Mouse (Mus musculus): ENCODE results near the gene Ipo8.
A peak's percentile ranks its signal among the peaks of the same experiment; 100 is the strongest.

The Ipo8 gene

DNA sequence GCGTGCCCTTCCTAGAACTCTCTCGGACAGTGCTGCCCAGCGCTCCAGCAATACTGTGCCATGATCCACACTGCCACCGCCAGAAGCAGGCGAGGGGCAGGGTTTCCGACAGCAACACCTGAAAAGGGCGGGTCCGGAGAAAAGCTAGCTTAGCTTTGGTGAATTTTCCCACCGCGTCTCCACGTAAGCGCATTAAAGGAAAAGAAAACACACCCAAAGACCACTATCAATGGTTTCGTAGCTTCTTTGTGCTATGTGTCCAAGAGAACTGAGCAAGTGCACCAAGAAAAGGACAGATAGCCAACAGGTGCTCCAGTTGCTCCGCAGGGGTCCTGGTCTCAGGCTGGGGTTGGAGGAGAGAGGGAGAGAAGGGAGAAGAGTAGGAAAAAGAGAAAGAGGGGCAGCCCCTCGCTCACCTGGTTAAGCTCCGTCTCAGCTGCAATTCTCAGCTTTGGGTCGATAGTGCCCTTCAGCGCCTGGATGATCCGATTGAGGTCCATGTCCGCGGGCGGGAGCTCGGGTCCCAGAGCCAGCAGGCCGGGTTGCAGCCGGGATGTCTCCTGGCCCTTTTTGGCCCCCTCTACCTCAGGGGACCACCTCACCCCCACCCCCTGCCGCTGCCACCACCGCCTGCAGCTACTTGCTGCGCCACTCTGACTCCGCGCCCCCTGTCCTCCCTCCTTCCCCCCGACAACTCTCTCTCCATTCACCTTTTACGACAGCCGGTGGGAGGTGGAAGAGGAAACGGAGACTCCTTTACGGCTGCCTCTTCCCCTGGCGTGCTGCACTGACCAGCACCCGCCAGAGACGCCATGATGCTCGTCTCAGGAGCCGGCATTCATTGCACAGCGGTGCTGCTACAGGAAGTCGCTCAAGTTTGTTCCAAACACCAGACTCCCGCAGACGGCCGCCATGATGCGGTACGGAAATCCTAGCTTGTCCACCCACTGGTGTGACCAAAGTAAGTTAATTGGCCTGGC is at the start of gene Ipo8:
Ipo8 (minus strand) TSS at position 720 of the 980 bp plus-strand sequence.
- peak; percentile 71 for DNase-seq (ENCODE audit: low spot score)

DNA sequence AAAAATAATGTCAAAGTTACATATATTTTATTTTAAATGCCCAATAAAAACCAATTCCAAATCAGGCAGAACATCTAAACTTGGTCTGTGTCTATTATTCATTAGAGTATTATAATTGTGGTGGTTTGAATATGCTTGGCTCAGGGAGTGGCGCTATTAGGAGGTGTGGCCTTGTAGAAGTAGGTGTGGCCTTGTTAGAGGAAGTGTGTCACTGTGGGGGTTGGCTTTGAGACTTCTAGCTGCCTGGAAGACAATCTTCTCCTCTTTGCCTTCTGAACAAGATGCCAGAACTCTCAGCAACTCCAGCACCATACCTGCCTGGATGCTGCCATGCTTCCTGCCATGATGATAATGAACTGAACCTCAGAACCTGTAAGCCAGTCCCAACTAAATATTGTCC is 42.6 kb upstream of the Ipo8 start:
- no peak for DNase-seq (ENCODE audit: low spot score)

DNA sequence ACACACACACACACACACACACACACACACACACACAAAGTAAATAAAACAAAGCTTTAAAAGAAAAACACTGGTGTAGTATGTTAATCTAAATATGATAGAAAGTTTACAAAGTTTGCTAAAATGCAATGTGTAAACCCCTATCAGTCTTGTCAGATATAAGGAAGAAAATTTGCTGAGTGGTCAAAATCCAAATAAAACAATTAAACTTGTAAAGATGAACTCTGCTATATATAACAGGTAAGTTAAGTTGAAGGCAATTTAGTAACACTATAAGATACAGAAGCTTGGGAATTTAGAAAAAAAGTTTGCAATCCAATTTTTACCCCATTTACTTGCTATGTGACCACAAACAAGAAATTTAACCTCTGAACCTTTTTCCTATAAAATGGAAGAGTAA is 14.4 kb upstream of the Ipo8 start:
- no peak for DNase-seq (ENCODE audit: low spot score)

DNA sequence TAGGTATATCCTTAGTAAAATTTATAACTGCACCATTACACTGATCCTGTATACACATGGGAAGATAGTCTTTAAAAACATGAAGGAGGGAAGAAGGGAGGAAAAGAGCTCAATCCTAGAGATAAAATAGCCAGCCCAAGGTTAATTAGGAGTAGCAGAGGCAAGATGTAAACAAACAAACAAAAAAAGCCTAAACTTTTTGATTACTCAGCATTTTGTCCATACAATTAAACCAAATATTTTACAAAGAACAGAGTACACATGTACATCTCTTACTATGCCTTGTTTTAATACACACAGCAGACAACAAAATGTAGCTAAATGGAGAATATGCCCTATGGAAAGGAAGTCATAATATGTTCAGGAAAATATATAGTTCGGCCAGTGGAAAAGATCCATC is 10.5 kb upstream of the Ipo8 start:
- DNase-seq (ENCODE audit: low spot score), result no peak

DNA sequence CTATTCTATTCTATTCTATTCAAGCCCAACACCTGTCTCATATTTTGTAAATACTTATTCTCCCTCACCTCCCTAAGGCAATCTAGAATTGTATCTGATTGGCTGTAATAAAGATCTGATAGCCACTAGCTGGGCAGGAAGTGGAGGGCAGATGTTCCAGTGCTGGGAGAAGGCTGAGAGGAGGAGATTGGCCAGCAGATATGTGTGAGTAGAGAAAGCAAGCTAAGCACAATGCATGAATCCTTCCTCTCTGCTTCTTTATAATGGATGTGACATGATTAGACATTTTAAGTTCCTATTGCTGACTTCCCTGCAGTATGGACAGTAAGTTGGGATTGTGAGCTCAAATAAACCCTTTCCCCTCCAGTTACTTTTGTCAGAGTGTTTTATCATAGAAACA is 7.2 kb upstream of the Ipo8 start:
- no peak for DNase-seq (ENCODE audit: low spot score)

DNA sequence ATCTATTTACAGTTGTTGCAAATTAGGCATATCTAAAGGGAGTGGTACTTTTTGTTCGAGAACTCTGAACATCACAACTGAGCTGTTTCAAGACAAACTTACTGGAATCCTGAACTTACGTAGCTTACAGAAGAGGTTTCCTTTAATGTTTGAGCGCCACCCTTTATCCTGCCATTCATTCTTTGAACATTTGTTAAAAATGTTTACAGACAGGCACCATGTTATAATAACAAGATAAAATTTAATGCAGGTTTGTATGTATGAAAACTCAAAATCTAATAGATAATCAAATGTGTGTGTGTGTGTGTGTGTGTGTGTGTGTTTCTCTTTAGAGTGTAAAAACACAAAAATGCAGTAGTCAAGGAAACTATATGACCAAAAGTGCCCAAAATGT is 458 bp upstream of the Ipo8 start:
- no peak for DNase-seq (ENCODE audit: low spot score)

DNA sequence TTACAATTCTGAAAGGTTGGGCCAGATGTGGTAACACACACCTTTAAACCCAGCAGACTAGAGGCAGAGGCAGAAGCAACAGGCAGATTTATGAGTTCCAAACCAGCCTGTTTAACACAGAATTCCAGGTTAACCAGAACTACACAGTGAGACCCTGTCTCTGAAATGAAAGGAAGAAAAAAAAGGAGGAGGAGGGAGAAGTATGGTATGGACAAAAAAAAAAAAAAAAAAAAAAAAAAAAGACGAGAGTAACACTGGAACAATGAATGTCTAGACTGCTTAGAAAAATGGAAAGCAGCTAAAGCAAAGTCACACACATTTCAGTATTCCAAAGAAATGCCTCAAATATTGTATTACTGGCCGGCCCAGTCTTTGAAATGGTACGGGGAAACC is 916 bp downstream of the Ipo8 start:
- DNase-seq (ENCODE audit: low spot score), result no peak

DNA sequence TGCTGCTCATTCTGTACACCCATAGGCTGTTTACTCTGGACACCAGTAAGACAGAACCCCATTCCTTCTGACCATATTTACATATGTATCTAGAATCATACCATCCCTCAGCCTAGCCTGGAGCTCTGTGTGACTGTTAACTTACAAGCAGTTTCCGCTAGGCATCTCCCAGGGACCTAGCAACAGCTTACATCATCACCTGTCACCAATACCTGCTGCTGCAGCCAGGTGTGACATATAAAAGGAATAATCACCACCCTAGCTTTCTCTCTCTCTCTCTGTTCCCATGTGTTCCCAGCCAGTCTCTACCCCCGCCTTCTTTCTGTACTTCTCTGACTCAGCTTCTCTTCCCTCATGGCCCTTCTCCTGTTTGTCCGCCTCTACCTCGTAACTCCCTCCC is 5.1 kb downstream of the Ipo8 start:
- no peak for DNase-seq (ENCODE audit: low spot score)

DNA sequence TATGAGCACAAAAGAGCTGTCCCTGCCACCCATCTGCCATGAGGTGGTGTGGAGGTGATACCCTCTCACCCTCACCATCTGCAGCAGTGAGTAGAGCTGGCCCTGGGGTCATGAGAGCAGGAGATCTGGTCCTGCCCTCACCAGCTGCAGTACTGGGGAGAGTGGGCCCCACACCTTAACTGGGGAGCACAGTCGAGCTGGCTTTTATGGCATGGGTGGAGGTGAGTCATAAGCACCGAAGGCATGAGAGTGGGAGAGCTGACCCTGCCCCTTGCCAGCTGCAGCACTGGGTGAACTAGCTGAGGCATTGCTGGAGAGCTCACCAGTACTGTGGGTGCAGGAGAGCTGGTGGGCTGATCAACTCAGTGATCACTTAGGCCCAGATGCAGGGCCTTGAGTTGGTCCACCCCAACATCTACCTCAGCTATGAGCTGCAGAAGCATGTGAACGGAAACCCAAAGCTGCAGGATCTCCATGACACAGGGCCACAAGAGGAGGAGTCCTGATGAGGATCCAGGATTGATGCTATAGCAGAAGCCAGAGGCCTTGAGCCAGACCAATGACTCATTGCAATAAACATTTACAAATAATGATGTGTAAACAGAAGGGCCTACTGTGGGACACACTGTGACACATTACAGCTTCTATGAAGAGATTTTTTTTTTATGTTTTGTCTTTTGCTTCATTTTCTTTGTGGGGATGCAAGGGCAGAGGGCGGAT is 12.5 kb downstream of the Ipo8 start:
- DNase-seq (ENCODE audit: low spot score), result no peak

DNA sequence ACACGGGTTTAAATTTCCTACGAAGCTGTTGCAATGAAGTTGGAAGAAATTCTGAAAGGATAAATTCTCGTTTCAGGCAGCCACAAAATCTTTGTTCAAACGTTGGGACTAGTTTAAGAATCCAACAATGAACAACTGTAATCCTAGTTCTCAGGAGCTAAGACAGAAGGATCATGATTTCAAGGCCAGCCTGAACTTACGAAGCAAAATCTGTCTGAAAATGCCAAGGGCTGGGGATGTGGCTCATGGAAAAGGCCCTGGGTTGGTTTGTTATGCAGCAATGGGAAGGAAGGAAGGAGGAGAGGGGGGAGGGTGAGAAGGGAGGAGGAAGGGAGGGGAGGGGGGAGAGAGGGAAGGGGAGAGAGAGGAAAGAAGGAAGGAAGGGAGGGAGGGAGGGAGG is 14.5 kb downstream of the Ipo8 start:
- DNase-seq (ENCODE audit: low spot score), result no peak

DNA sequence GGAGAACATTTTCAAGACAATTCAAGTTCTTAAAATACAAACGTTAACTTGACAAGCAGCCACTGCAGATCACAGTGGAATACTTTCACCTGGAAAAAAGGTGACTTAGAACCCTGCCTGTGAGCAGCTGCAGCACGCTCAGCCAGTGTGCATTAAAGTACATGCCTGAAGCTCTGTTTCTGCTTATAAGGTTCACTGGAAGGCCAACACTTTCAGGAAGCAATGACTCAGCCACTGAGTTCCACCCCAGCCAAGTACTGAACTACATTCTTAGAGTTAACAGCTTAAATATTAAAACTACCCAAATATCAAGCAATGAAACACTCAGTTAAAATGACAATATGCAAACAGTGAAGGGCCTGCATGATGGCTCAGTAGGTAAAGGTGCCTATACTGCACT is 20.1 kb downstream of the Ipo8 start:
- no peak for DNase-seq (ENCODE audit: low spot score)

DNA sequence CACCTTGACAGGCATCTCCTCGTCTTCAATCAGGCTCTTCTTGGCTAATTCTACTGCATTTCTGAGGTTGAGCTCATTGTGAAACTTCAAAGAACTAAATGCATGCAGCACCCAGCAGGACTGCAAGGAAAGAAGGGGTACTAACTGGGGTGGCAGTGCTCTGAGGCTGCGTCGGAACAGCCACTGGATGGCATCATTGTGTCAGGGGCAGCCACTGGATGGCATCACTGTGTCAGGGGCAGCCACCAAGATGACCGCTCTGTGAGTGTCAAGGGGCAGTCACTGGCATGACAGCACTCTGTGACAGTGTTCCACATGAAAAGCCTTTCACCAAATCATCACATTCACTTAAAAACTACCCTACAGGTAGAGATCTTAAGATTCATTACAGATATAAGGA is 31.5 kb downstream of the Ipo8 start:
- no peak for DNase-seq (ENCODE audit: low spot score)

DNA sequence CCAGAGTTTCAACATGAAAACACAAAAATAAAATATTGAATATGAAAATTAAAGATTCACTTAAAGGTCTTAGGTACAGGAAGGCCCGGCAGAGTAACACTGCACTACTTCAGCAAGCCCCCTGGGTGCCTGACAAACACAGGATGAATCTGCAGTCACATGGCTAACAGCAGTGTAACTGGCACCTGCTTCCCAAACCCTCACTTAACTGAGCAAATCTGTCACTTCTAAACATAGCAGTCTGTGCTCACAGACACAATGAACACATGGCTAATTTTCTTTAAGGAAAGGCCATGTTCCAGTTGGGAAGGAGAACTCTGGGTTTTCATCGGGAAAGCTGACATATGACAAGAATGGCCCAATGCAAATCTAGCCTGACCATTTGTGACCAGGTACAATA is 36.1 kb downstream of the Ipo8 start:
- no peak for DNase-seq (ENCODE audit: low spot score)

DNA sequence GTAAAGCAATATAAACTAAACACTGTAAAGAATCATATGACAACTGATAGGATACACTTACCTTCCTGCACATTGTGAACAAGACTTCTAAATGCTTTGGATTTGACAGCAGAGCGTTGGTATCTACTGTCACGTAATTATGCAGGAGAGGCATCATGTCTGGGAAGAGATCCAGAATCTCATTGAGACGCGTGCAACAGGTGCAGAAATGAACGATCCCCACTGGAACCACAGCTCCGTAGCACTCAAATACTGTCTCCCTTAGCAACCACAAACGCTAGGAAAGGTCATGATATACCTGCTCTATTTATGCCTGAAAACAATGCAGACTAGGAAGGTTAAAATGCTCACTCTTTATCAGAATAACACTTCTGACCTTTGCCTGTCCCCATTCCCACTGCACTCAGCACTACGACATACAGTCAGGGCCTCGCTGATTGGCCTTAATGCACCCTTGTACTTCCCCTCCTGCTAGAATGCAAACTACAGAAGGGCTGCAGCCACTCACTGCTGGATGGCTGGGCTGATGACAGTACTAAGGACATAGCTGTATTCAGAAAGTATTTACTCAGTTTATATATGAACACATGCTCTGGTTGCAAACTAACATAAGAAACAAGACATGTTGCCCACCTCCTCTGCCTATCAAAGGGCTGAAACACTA is 42.1 kb downstream of the Ipo8 start:
- no peak for DNase-seq (ENCODE audit: low spot score)

DNA sequence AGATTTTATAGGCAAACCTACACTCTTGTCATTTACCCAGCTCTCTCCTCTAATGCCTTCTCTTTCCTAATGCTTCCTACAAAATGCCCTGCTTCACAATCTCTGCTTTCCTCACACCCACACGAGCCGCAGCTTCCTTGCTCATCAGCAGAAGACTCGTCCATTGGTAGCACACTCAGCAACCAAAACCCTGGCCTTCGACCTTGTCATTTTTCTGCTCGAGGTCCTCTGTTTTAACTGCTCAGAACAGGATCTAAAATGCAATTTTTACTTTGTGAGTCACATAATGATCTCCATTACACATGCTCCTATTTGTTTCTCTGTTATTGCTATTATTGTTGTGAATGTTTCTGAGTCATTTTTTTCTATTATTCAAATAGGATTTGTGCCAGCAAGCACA is 45.1 kb downstream of the Ipo8 start:
- no peak for DNase-seq (ENCODE audit: low spot score)

DNA sequence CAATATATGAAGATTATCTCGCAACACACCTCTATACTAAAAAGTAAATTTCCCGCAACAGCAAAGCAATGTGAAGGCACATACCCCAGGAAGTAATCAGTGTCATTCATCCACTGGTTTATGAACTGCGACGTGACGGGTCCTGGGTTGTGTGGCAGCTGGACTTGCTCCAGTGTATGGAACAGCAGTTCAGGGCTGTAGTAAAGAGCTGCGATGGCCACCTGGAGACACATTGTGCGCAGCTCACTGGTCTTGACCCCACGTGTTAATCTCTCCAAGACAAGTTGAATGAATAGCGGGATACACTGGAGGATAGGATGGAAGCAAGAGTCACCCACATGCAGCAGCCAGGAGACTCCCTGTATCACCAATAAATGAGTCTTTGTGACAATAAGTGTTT is 46.8 kb downstream of the Ipo8 start:
- DNase-seq (ENCODE audit: low spot score), result no peak

DNA sequence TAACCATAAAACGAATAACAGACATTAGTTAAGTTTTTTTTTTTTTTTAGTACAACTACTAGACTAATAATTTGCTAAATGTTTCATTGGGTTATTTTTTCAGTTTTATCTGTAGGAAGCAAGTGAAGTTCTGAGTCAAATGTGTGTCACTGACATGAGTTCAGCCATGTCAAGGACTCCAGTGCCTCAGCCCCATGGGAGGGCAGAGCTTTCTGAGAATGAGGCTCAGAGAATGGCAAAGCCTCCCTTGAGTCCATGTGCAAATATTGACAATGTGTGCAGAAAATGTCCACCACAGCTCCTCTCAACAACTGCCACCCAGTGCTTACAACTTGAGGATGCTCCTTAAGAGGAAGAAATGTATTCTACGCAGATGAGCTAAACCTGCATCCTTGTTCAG is 55.0 kb downstream of the Ipo8 start:
- DNase-seq (ENCODE audit: low spot score), result no peak

DNA sequence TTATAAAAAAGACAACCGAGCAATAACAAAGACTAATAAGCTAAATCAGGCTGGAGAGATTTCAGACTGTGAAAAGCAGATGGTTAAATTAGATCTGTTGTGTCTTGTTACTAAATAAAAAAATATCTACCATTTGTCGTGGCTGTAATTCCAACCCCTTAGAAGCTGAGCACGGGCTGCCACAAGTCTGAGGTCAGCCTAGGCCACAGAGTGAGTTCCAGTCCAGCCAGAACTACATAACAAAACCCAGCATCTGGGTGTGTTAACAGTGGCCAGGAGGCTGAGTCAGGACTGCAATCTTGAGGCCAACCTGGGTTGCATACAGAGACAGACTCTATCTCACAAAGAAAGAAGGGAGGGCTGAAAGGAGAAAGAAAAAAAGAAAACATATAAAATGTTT is 59.8 kb downstream of the Ipo8 start:
- no peak for DNase-seq (ENCODE audit: low spot score)

DNA sequence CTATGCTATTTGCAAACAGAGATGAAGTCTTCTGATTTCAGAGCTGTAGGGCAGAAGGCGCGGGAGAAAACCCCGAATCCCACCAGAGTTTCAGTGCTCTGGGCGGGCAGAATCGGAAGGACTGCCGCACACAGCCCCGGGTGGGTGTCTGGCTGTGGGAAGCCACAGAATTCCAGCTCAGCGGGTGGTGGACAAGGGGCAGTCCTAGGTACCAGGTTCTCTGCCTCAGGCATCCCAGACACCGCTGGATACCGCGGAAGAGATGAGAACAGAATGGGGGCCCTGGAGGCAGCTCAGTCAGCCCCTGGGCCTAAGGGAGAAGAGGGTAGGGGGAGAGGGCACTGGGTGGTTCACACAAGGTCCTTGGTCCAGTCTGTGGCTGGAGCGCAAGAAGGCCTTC is 62.8 kb downstream of the Ipo8 start:
- no peak for DNase-seq (ENCODE audit: low spot score)

DNA sequence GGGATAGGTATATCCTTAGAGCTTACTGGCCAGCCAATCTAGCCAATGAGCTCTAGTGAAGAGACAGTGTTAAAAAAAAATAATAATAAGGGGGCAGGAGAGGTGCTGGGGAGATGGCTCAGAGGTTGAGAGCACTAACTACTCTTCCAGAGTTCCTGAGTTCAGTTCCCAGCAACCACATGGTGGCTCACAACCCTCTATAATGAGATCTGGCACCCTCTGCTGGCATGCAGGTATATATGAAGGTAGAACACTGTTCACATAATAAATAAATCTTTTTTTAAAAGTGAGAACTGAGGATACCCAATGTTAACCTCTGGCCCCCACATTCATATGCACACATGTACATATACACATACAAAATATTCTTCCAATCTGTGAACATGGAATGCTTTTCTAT is 64.0 kb downstream of the Ipo8 start:
- no peak for DNase-seq (ENCODE audit: low spot score)

DNA sequence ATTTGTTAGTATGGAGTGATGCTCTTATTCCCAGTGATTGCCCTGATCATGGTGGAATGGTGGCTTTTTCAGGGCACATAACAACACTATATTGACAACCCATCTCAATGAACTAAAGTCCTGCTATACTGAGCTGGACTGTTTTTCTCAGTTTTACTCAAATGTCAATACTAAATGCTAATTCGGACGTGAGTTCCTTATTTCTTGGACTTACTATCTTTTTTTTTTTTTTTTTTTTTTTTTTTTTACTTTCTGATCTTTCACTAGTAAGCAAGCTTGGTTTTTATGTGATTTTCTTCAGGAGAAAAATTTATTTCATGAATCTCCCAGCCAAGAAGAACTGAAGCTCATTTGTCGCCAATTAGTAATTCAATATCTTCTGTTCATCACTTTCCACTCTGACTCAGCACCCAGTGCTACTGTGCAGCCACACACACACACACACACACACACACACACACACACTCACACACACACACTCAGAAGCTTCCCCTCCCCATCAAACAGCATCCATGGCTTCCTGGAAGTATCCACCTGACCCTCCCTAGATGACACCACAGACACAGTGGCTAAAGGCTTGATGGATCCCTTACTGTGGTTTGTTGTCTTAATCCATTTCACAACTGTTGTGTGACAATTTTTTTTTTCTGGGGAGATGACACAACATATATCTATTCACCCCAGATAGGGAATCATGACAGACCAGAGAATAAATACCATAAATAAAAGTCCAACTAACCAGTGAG is 69.1 kb downstream of the Ipo8 start:
- no peak for DNase-seq (ENCODE audit: low spot score)

DNA sequence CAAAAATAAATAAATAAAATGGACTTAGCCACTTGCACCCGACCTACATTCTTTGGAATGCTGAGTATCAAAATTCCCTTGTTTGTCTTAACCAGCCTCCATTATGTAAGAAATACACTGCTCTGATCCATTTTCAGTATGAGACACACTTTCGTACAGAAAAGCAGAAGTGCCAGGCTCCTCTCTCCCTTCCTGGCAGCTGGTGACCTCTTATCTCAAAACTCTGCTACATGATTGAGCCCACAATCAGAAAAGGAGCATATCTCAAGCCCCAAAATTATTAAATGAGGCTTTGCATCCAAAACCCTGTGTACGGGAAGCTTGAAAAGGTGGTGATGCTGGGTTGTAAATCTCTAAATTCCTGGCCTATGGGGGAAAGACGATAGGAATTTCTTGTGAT is 69.8 kb downstream of the Ipo8 start:
- DNase-seq (ENCODE audit: low spot score), result no peak
